Mouse (Mus musculus): ENCODE data around the gene Olfr541. TPM values are rescaled to one million over a fixed set of nuclear protein-coding genes. Genes with fewer than 3 reads are reported as not detected.

Olfr541 gene
- polyA plus RNA-seq, 1 experiment from 2014 or later: not detected

GRCm38 (mm10) chr7:140721095-140721494 lies 24.0 kb downstream of the Olfr541 start:
- no peak for ATAC-seq
- WGBS: 58% methylated on average over 6 of the region's 6 CpGs
- no peak overlapping the region for H3K27ac ChIP-seq (ENCODE audit: low read length)
- H3K4me3 ChIP-seq (ENCODE audit: low read length): no peak overlapping the region
- H3K4me2 ChIP-seq (ENCODE audit: low read depth, low read length): no peak overlapping the region
- no peaks in the 10 kb centered on the region for H3K9me3 ChIP-seq (ENCODE audit: control insufficient read depth, low read length)
- H3K27me3 ChIP-seq (replicated peaks; ENCODE audit: control insufficient read depth, insufficient read depth, low read length): no peaks in the 10 kb centered on the region
- no peaks in the 10 kb centered on the region for H3K4me1 ChIP-seq (ENCODE audit: control insufficient read depth, insufficient read depth, low read length)
- no peaks in the 10 kb centered on the region for H3K36me3 ChIP-seq (ENCODE audit: control insufficient read depth, insufficient read depth, low read length)
- no peak overlapping the region for H3K9ac ChIP-seq (ENCODE audit: low read depth, low read length)

DNA sequence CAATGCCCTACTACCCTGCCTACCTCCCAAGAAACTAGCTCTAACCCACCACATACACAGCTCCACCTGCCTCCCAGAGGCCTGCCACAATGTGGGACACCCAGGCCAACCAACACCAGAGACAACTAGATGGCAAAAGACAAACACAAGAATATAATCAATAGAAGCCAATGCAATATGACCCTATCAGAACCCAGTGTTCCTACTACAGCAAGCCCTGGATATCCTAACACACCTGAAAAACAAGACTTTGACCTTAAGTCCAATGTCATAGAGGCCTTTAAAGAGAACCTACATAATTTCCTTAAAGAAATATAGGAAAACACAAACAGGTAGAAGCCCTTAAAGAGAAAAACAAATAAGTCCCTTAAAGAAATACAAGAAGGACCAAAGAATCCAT lies 28.5 kb downstream of the Olfr541 start:
- Histone ChIP-seq H3K4me2 (ENCODE audit: low read depth, low read length) (no peak overlapping the region), H3K4me1 (ENCODE audit: control insufficient read depth, insufficient read depth, low read length) (no peaks in the 10 kb centered on the region), H3K27ac (ENCODE audit: low read length) (no peak overlapping the region), H3K9ac (ENCODE audit: low read depth, low read length) (no peak overlapping the region), H3K36me3 (ENCODE audit: control insufficient read depth, insufficient read depth, low read length) (no peaks in the 10 kb centered on the region), H3K4me3 (ENCODE audit: low read length) (no peak overlapping the region), H3K9me3 (ENCODE audit: control insufficient read depth, low read length) (no peaks in the 10 kb centered on the region), H3K27me3 (replicated peaks; ENCODE audit: control insufficient read depth, insufficient read depth, low read length) (no peaks in the 10 kb centered on the region)
- ATAC-seq: no peak

GRCm38 (mm10) chr7:140733162-140733561 lies 36.1 kb downstream of the Olfr541 start:
- WGBS: 69% methylated on average over 2 of the region's 2 CpGs
- Histone ChIP-seq H3K36me3 (ENCODE audit: control insufficient read depth, insufficient read depth, low read length) (no peaks in the 10 kb centered on the region), H3K27ac (ENCODE audit: low read length) (no peak overlapping the region), H3K9ac (ENCODE audit: low read depth, low read length) (no peak overlapping the region), H3K9me3 (ENCODE audit: control insufficient read depth, low read length) (no peaks in the 10 kb centered on the region), H3K27me3 (replicated peaks; ENCODE audit: control insufficient read depth, insufficient read depth, low read length) (no peaks in the 10 kb centered on the region), H3K4me3 (ENCODE audit: low read length) (no peak overlapping the region), H3K4me1 (ENCODE audit: control insufficient read depth, insufficient read depth, low read length) (no peaks in the 10 kb centered on the region), H3K4me2 (ENCODE audit: low read depth, low read length) (no peak overlapping the region)
- no peak for ATAC-seq

DNA sequence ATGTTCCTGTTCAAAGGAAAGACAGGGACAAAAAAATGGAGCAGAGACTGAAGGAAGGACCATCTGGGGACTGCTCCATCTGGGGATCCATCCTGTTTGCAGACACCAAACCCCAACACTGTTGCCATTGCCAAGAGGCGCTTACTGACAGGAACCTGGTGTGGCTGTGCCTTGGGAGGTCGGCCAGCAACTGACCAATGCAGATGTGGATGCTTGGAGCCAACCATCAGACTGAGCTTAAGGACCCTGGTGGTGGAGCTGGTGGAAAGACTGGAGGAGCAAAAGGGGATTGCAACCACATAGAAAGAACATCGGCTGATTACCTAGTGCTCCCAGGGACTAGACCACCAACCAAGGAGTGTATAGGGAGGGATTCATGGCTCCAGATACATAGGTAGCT lies 50.3 kb downstream of the Olfr541 start:
- Histone ChIP-seq H3K4me1 (ENCODE audit: control insufficient read depth, insufficient read depth, low read length) (no peaks in the 10 kb centered on the region), H3K9ac (ENCODE audit: low read depth, low read length) (no peak overlapping the region), H3K27ac (ENCODE audit: low read length) (no peak overlapping the region), H3K4me3 (ENCODE audit: low read length) (no peak overlapping the region), H3K4me2 (ENCODE audit: low read depth, low read length) (no peak overlapping the region), H3K36me3 (ENCODE audit: control insufficient read depth, insufficient read depth, low read length) (no peaks in the 10 kb centered on the region), H3K9me3 (ENCODE audit: control insufficient read depth, low read length) (no peaks in the 10 kb centered on the region), H3K27me3 (replicated peaks; ENCODE audit: control insufficient read depth, insufficient read depth, low read length) (no peaks in the 10 kb centered on the region)
- 79% methylated on average over 3 of the region's 3 CpGs for WGBS
- ATAC-seq: no peak

DNA sequence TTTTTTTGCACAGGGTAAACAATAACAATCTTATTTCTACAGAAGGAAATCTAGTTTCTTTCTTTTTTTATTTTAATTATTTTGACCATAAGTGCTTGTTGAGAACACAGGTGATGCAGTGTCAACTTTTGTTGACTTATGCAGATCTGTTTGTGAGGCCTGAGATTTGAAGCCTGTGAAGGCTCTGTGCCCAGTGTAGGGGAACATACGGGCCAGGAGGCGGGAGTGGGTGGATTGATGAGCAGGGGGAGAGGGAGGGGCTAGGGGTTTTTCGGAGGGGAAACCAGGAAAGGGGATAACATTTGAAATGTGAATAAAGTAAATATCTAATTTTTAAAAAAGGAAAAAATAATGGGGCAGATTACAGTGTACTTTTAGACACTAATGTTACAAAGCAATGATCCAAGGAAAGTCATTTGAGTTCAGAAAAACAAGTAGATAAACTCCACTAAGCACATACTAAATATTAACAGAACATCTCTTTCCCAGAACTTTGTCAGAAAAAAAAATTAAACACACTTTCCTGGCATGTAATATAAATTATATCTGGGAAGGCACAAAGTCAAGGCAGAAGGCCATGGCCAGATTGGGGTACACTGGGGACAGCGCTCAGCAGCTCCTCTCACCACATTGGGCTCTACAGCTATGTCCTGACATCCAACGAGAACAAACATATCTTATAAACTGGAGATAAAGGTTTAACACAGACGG lies 51.2 kb downstream of the Olfr541 start:
- H3K4me3 ChIP-seq (ENCODE audit: low read length): no peak overlapping the region
- ATAC-seq: no peak
- H3K36me3 ChIP-seq (ENCODE audit: control insufficient read depth, insufficient read depth, low read length): no peaks in the 10 kb centered on the region
- no peaks in the 10 kb centered on the region for H3K9me3 ChIP-seq (ENCODE audit: control insufficient read depth, low read length)
- 81% methylated on average over 6 of the region's 6 CpGs for WGBS
- H3K4me1 ChIP-seq (ENCODE audit: control insufficient read depth, insufficient read depth, low read length): no peaks in the 10 kb centered on the region
- no peak overlapping the region for H3K9ac ChIP-seq (ENCODE audit: low read depth, low read length)
- H3K4me2 ChIP-seq (ENCODE audit: low read depth, low read length): no peak overlapping the region
- H3K27me3 ChIP-seq (replicated peaks; ENCODE audit: control insufficient read depth, insufficient read depth, low read length): no peaks in the 10 kb centered on the region
- H3K27ac ChIP-seq (ENCODE audit: low read length): no peak overlapping the region

GRCm38 (mm10) chr7:140748827-140749160 lies 51.7 kb downstream of the Olfr541 start:
- no peak overlapping the region for H3K9ac ChIP-seq (ENCODE audit: low read depth, low read length)
- ATAC-seq: no peak
- H3K9me3 ChIP-seq (ENCODE audit: control insufficient read depth, low read length): no peaks in the 10 kb centered on the region
- WGBS: 82% methylated on average over 3 of the region's 3 CpGs
- H3K4me2 ChIP-seq (ENCODE audit: low read depth, low read length): no peak overlapping the region
- H3K4me3 ChIP-seq (ENCODE audit: low read length): no peak overlapping the region
- H3K27ac ChIP-seq (ENCODE audit: low read length): no peak overlapping the region
- no peaks in the 10 kb centered on the region for H3K36me3 ChIP-seq (ENCODE audit: control insufficient read depth, insufficient read depth, low read length)
- H3K4me1 ChIP-seq (ENCODE audit: control insufficient read depth, insufficient read depth, low read length): no peaks in the 10 kb centered on the region
- no peaks in the 10 kb centered on the region for H3K27me3 ChIP-seq (replicated peaks; ENCODE audit: control insufficient read depth, insufficient read depth, low read length)

GRCm38 (mm10) chr7:140754556-140754955 lies 57.5 kb downstream of the Olfr541 start:
- ATAC-seq: no peak
- Histone ChIP-seq H3K4me2 (ENCODE audit: low read depth, low read length) (no peak overlapping the region), H3K27ac (ENCODE audit: low read length) (no peak overlapping the region), H3K4me3 (ENCODE audit: low read length) (no peak overlapping the region), H3K27me3 (replicated peaks; ENCODE audit: control insufficient read depth, insufficient read depth, low read length) (no peaks in the 10 kb centered on the region), H3K36me3 (ENCODE audit: control insufficient read depth, insufficient read depth, low read length) (no peaks in the 10 kb centered on the region), H3K9me3 (ENCODE audit: control insufficient read depth, low read length) (no peaks in the 10 kb centered on the region), H3K9ac (ENCODE audit: low read depth, low read length) (no peak overlapping the region), H3K4me1 (ENCODE audit: control insufficient read depth, insufficient read depth, low read length) (no peaks in the 10 kb centered on the region)

Other genes starting within 250 kb of the Olfr541 start
- not detected in 2 replicates for gene Olfr533, start 233.9 kb upstream of the Olfr541 start, polyA plus RNA-seq (2015; fragmentation: Nextera tagmentation; extraction: Ambion mirVana)
- not detected in 2 replicates for gene Olfr535, start 213.1 kb upstream of the Olfr541 start, polyA plus RNA-seq (2015; fragmentation: Nextera tagmentation; extraction: Ambion mirVana)
- gene Olfr536, start 189.9 kb upstream of the Olfr541 start, polyA plus RNA-seq (2015; fragmentation: Nextera tagmentation; extraction: Ambion mirVana): not detected in 2 replicates
- gene Olfr538, start 129.4 kb upstream of the Olfr541 start, polyA plus RNA-seq (2015; fragmentation: Nextera tagmentation; extraction: Ambion mirVana): not detected in 2 replicates
- not detected in 2 replicates for gene Olfr46, start 96.0 kb upstream of the Olfr541 start, polyA plus RNA-seq (2015; fragmentation: Nextera tagmentation; extraction: Ambion mirVana)
- not detected in 2 replicates for gene Olfr61, start 68.3 kb upstream of the Olfr541 start, polyA plus RNA-seq (2015; fragmentation: Nextera tagmentation; extraction: Ambion mirVana)
- gene Olfr53, start 50.8 kb upstream of the Olfr541 start, polyA plus RNA-seq (2015; fragmentation: Nextera tagmentation; extraction: Ambion mirVana): not detected in 2 replicates
- gene Olfr539, start 37.3 kb upstream of the Olfr541 start, polyA plus RNA-seq (2015; fragmentation: Nextera tagmentation; extraction: Ambion mirVana): not detected in 2 replicates
- not detected in 2 replicates for gene Olfr45, start 15.3 kb upstream of the Olfr541 start, polyA plus RNA-seq (2015; fragmentation: Nextera tagmentation; extraction: Ambion mirVana)
- not detected in 2 replicates for gene Cyp2e1, start 66.5 kb downstream of the Olfr541 start, polyA plus RNA-seq (2015; fragmentation: Nextera tagmentation; extraction: Ambion mirVana)
- 0.18 and 0.38 TPM in 2 replicates for gene Syce1, start 90.6 kb downstream of the Olfr541 start, polyA plus RNA-seq (2015; fragmentation: Nextera tagmentation; extraction: Ambion mirVana)
- 0.95 and 1.1 TPM in 2 replicates for gene Zfp941, start 124.9 kb downstream of the Olfr541 start, polyA plus RNA-seq (2015; fragmentation: Nextera tagmentation; extraction: Ambion mirVana)
- gene Urah, start 137.8 kb downstream of the Olfr541 start, polyA plus RNA-seq (2015; fragmentation: Nextera tagmentation; extraction: Ambion mirVana): 6.1 and 7.5 TPM in 2 replicates
- not detected in 2 replicates for gene Scgb1c1, start 148.3 kb downstream of the Olfr541 start, polyA plus RNA-seq (2015; fragmentation: Nextera tagmentation; extraction: Ambion mirVana)
- gene Odf3, start 150.5 kb downstream of the Olfr541 start, polyA plus RNA-seq (2015; fragmentation: Nextera tagmentation; extraction: Ambion mirVana): not detected in 2 replicates
- not detected in 2 replicates for gene Gm45785, start 159.1 kb downstream of the Olfr541 start, polyA plus RNA-seq (2015; fragmentation: Nextera tagmentation; extraction: Ambion mirVana)
- 68.3 and 70.1 TPM in 2 replicates for gene Ric8a, start 159.7 kb downstream of the Olfr541 start, polyA plus RNA-seq (2015; fragmentation: Nextera tagmentation; extraction: Ambion mirVana)
- 33.1 and 35.1 TPM in 2 replicates for gene Bet1l, start 160.3 kb downstream of the Olfr541 start, polyA plus RNA-seq (2015; fragmentation: Nextera tagmentation; extraction: Ambion mirVana)
- gene Psmd13, start 184.7 kb downstream of the Olfr541 start, polyA plus RNA-seq (2015; fragmentation: Nextera tagmentation; extraction: Ambion mirVana): 182 and 197 TPM in 2 replicates
- gene Sirt3, start 185.0 kb downstream of the Olfr541 start, polyA plus RNA-seq (2015; fragmentation: Nextera tagmentation; extraction: Ambion mirVana): 38.6 and 39.2 TPM in 2 replicates
- gene Cox8b, start 203.2 kb downstream of the Olfr541 start, polyA plus RNA-seq (2015; fragmentation: Nextera tagmentation; extraction: Ambion mirVana): 0.45 and 0.62 TPM in 2 replicates
- gene Nlrp6, start 223.6 kb downstream of the Olfr541 start, polyA plus RNA-seq (2015; fragmentation: Nextera tagmentation; extraction: Ambion mirVana): 71.1 and 80.5 TPM in 2 replicates
- 23.4 and 23.6 TPM in 2 replicates for gene Pgghg, start 244.1 kb downstream of the Olfr541 start, polyA plus RNA-seq (2015; fragmentation: Nextera tagmentation; extraction: Ambion mirVana)

Data from intestine, embryonic 16.5 days (tissue).